Mouse (Mus musculus): ENCODE measurements around the gene Gm44805. TPM values are rescaled to one million over a fixed set of nuclear protein-coding genes. Genes with fewer than 3 reads are reported as not detected.

The Gm44805 gene
- polyA plus RNA-seq, 2 experiments: 3.3 to 48.5 TPM

DNA sequence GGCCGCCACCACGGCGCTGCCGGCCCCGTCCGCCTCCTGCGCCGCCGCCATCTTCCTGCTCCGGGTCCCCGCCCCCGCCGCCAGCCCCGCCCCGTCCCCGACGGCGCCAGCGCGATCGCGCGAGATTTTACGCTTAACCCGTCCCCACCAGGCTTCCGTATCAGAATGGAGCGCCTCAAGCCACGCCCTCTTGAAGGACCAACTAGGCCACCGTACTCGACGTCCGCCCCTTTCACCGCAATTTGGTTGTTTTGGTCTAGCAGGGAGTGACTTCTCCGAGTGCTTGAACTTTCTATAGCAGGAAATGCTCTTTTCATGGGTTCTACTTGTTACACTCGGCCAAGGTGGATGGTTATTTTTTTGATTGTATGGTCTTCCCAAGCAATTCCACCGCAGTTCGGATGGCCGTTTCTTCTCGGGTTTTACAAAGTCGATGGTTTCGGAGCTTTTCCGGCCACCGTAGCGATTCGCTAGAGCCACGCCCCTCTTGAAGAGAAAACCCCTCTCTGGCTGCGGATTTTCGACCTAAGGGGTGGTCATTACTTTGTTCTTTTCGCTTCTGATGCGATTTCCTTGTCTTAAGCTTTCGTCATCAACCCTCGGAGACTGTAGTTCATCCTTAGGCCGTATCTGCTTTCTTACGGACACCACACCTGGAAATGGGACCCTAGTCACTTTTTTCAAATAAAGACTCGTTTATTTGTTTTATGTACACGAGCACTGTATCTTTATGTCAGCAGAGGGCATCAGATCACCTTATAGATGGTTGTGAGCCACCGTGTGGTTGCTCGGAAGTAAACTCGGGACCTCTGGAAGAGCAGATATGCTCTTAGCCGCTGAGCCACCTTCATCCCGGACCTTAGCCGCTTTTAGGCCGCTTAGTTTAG is 16.0 kb downstream of the Gm44805 start, which contains the start of gene Clptm1:
TSS of gene Clptm1 (minus strand) at position 79 of the 887 bp plus-strand sequence.
- Histone ChIP-seq H3K9ac (replicated peaks) (peak within 1 kb of the TSS; percentile 87), H3K4me2 (ENCODE audit: low read depth) (peak within 1 kb of the TSS; percentile 94), H3K4me1 (replicated peaks; ENCODE audit: control insufficient read depth in 2 of 2, insufficient read depth in 2 of 2, low read length in 1 of 2) (peaks cover 14 to 19% of the 10 kb centered on the region in 2 experiments), H3K9me3 (ENCODE audit: control insufficient read depth, low read length) (no peaks in the 10 kb centered on the region), H3K27ac (peak within 1 kb of the TSS; percentile 94), H3K36me3 (replicated peaks; ENCODE audit: control insufficient read depth, insufficient read depth, low read depth) (peaks cover 5% of the 10 kb centered on the region), H3K27me3 (ENCODE audit: control insufficient read depth, insufficient read depth, low read length) (no peaks in the 10 kb centered on the region), H3K4me3 (ENCODE audit: insufficient read depth in 1 of 2, low read depth in 2 of 2, low read length in 2 of 2) (peak within 1 kb of the TSS; percentile 91 to 96)
- DNase-seq (ENCODE audit: low read depth in 3 of 3, low spot score in 3 of 3) (peak; percentile 95 to 97 (median 96)), ATAC-seq (ENCODE audit: insufficient read depth) (peak; percentile 84)
- TF ChIP-seq CTCF (IDR thresholded peaks at IDR 0.05; ENCODE audit: low read depth) (peak; percentile 62), EP300 (IDR thresholded peaks at IDR 0.05; ENCODE audit: low read depth) (peak; percentile 72)
- under 1% methylated on average over 63 of the region's 63 CpGs for WGBS (ENCODE audit: insufficient replicate concordance)

GRCm38 (mm10) chr7:19664455-19664954 is 16.7 kb downstream of the Gm44805 start:
- H3K36me3 ChIP-seq (replicated peaks; ENCODE audit: control insufficient read depth, insufficient read depth, low read depth): peaks cover 7% of the 10 kb centered on the region
- H3K4me2 ChIP-seq (ENCODE audit: low read depth): peak overlapping the region; percentile 94
- no peaks in the 10 kb centered on the region for H3K9me3 ChIP-seq (ENCODE audit: control insufficient read depth, low read length)
- no peaks in the 10 kb centered on the region for H3K27me3 ChIP-seq (ENCODE audit: control insufficient read depth, insufficient read depth, low read length)
- H3K9ac ChIP-seq (replicated peaks): peak overlapping the region; percentile 85
- ATAC-seq (ENCODE audit: insufficient read depth): peak; percentile 58
- WGBS (ENCODE audit: insufficient replicate concordance): under 1% methylated on average over 37 of the region's 37 CpGs
- peak overlapping the region; percentile 39; the same call in 1 of the 2 replicates for H3K27ac ChIP-seq
- H3K4me3 ChIP-seq (ENCODE audit: insufficient read depth in 1 of 2, low read depth in 2 of 2, low read length in 2 of 2): peak overlapping the region; percentile 91 to 96
- H3K4me1 ChIP-seq (replicated peaks; ENCODE audit: control insufficient read depth in 2 of 2, insufficient read depth in 2 of 2, low read length in 1 of 2): peaks cover 14 to 19% of the 10 kb centered on the region in 2 experiments
- DNase-seq (ENCODE audit: low read depth in 3 of 3, low spot score in 3 of 3): no peak
- TF ChIP-seq CTCF (IDR thresholded peaks at IDR 0.05; ENCODE audit: low read depth): no peak
- no peak for TF ChIP-seq EP300 (IDR thresholded peaks at IDR 0.05; ENCODE audit: low read depth)

- H3K27ac ChIP-seq: no peak overlapping the region
- no peaks in the 10 kb centered on the region for H3K27me3 ChIP-seq (ENCODE audit: control insufficient read depth, insufficient read depth, low read length)
- no peak for TF ChIP-seq CTCF (IDR thresholded peaks at IDR 0.05; ENCODE audit: low read depth)
- TF ChIP-seq EP300 (IDR thresholded peaks at IDR 0.05; ENCODE audit: low read depth): no peak
- DNase-seq (ENCODE audit: low read depth in 3 of 3, low spot score in 3 of 3) (no peak), ATAC-seq (ENCODE audit: insufficient read depth) (no peak)
- peak overlapping the region; percentile 94 for H3K4me2 ChIP-seq (ENCODE audit: low read depth)
- H3K4me3 ChIP-seq (ENCODE audit: insufficient read depth in 1 of 2, low read depth in 2 of 2, low read length in 2 of 2): peak overlapping the region; percentile 91 to 96
- H3K4me1 ChIP-seq (replicated peaks; ENCODE audit: control insufficient read depth in 2 of 2, insufficient read depth in 2 of 2, low read length in 1 of 2): peaks cover 14% of the 10 kb centered on the region in 2 experiments
- no peaks in the 10 kb centered on the region for H3K9me3 ChIP-seq (ENCODE audit: control insufficient read depth, low read length)
- peak overlapping the region; percentile 85 for H3K9ac ChIP-seq (replicated peaks)
- H3K36me3 ChIP-seq (replicated peaks; ENCODE audit: control insufficient read depth, insufficient read depth, low read depth): peaks cover 8% of the 10 kb centered on the region
- 14% methylated on average over 8 of the region's 8 CpGs for WGBS (ENCODE audit: insufficient replicate concordance)
Observed at GRCm38 (mm10) chr7:19663940-19664339, 17.3 kb downstream of the Gm44805 start.

DNA sequence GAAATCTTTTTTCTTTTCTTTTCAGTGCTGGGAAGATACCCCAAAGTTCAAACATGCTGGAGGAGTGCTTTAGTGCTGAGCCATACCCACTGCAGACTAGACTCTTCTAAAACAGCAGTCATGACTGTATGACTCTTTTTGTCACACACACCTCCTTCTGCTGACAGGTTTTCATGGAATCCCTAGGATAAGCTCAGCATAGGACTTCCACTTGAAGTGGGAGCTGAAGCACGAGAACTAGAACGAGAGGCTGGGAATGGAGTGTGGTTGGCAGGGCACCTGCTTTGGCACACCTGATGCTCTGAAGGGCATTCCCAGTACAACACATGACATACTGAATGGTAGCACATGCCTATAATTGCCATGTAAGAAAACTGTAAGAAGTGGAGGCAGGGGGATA is 28.6 kb downstream of the Gm44805 start:
- Histone ChIP-seq H3K4me1 (replicated peaks; ENCODE audit: control insufficient read depth in 2 of 2, insufficient read depth in 2 of 2, low read length in 1 of 2) (peaks cover 10% of the 10 kb centered on the region in 2 experiments), H3K9ac (replicated peaks) (no peak overlapping the region), H3K4me3 (ENCODE audit: insufficient read depth in 1 of 2, low read depth in 2 of 2, low read length in 2 of 2) (no peak overlapping the region), H3K9me3 (ENCODE audit: control insufficient read depth, low read length) (no peaks in the 10 kb centered on the region), H3K36me3 (replicated peaks; ENCODE audit: control insufficient read depth, insufficient read depth, low read depth) (peaks cover 31% of the 10 kb centered on the region), H3K4me2 (ENCODE audit: low read depth) (no peak overlapping the region), H3K27me3 (ENCODE audit: control insufficient read depth, insufficient read depth, low read length) (no peaks in the 10 kb centered on the region), H3K27ac (no peak overlapping the region)
- 75% methylated on average over 2 of the region's 2 CpGs for WGBS (ENCODE audit: insufficient replicate concordance)
- no peak for DNase-seq (ENCODE audit: low read depth in 3 of 3, low spot score in 3 of 3)
- TF ChIP-seq EP300 (IDR thresholded peaks at IDR 0.05; ENCODE audit: low read depth): no peak
- TF ChIP-seq CTCF (IDR thresholded peaks at IDR 0.05; ENCODE audit: low read depth): no peak
- ATAC-seq (ENCODE audit: insufficient read depth): no peak
